Mouse (Mus musculus) stomach, postnatal 0 days (tissue): ENCODE measurements around the gene Mrpl45. TPM values are rescaled to one million over a fixed set of nuclear protein-coding genes. Genes with fewer than 3 reads are reported as not detected.
A peak's percentile ranks its signal among the peaks of the same experiment; 100 is the strongest.
"Not testable (repeated sequence)": the region's sequence is repeated elsewhere in the genome, so short reads cannot be mapped to it uniquely, and the experiment has no call there.

Experiments
- ATAC-seq: fragments of 200-750 bp; cut with Nextera tagmentation; 2 replicates; pipeline ENCODE4 v1.8.0; 2017; ENCODE audit not compliant: low FRiP score, low TSS enrichment
- DNase-seq: peaks from one replicate; pipeline ENCODE4 v3.0.0-alpha.2; 2016; ENCODE audit warnings: low spot score
- H3K27ac ChIP-seq: fragments of 300-500 bp; sonication (generic); replicated peaks from 2 replicates; pipeline ENCODE4 v1.5.1; 2014; ENCODE audit warnings: mild to moderate bottlenecking, control low read depth
- H3K27me3 ChIP-seq: fragments of 300-500 bp; sonication (generic); 2 replicates; pipeline ENCODE4 v1.6.1; 2014; ENCODE audit warnings: low read length; ENCODE audit not compliant: control insufficient read depth, insufficient read depth
- H3K36me3 ChIP-seq: fragments of 300-500 bp; sonication (generic); 2 replicates; pipeline ENCODE4 v1.6.1; 2014; ENCODE audit warnings: low read length, mixed read lengths; ENCODE audit not compliant: control insufficient read depth, insufficient read depth
- H3K4me1 ChIP-seq: fragments of 300-500 bp; sonication (generic); replicated peaks from 2 replicates; pipeline ENCODE4 v1.6.1; 2014; ENCODE audit warnings: antibody characterized with exemption; ENCODE audit not compliant: control insufficient read depth, insufficient read depth
- H3K4me2 ChIP-seq: fragments of 300-500 bp; sonication (generic); replicated peaks from 2 replicates; pipeline ENCODE4 v1.6.1; 2014; ENCODE audit warnings: low read depth, mild to moderate bottlenecking, control low read depth, moderate library complexity
- H3K4me3 ChIP-seq: fragments of 300-500 bp; sonication (generic); 2 replicates; pipeline ENCODE4 v1.5.1; 2014; ENCODE audit warnings: low read depth, low read length, control low read depth
- H3K9ac ChIP-seq: fragments of 300-500 bp; sonication (generic); 2 replicates; pipeline ENCODE4 v1.6.1; 2014; ENCODE audit warnings: mild to moderate bottlenecking, low read length, control low read depth, mixed read lengths
- H3K9me3 ChIP-seq: fragments of 300-500 bp; sonication (generic); 2 replicates; pipeline ENCODE4 v1.6.1; 2016; ENCODE audit warnings: low read length; ENCODE audit not compliant: control insufficient read depth
- CTCF ChIP-seq: IDR thresholded peaks from 2 replicates; pipeline ENCODE4 v1.5.1; 2016; ENCODE audit warnings: antibody characterized with exemption, low read depth, mild to moderate bottlenecking, moderate library complexity
- EP300 ChIP-seq: optimal IDR thresholded peaks from 2 replicates; pipeline ENCODE3; 2016; ENCODE audit warnings: antibody characterized with exemption
- WGBS: fragments of 180-500 bp; shearing (Covaris S2); extraction: QIAGEN DNeasy Blood & Tissue Kit; methylation state at CpG from one replicate; pipeline ENCODE4 v1.1.7; 2014; 5-methylcytosine and 5-hydroxymethylcytosine counted together
- polyA plus RNA-seq: library from polyadenylated mRNA; unstranded; fragments of >200 nt; fragmentation: Nextera tagmentation; extraction: Ambion mirVana; gene quantifications from 2 replicates; pipeline ENCODE4 v1.2.1, GENCODE M21; 2015

The Mrpl45 gene
- polyA plus RNA-seq, 1 experiment from 2014 or later = 28.2 TPM

- no peak for TF ChIP-seq EP300
- no peak for TF ChIP-seq CTCF
- H3K9me3 ChIP-seq = no peaks in the 10 kb centered on the region
- no peak within 1 kb of the TSS for H3K4me3 ChIP-seq
- DNase-seq (no peak), ATAC-seq (no peak)
- H3K36me3 ChIP-seq = no peaks in the 10 kb centered on the region
- H3K4me2 ChIP-seq = no peak within 1 kb of the TSS
- no peak within 1 kb of the TSS for H3K9ac ChIP-seq
- no peaks in the 10 kb centered on the region for H3K27me3 ChIP-seq
- 72% methylated on average over 3 of the region's 3 CpGs for WGBS
- H3K27ac ChIP-seq = no peak within 1 kb of the TSS
- H3K4me1 ChIP-seq = 0 out of 2 replicates have a peak, but pooled peaks cover 3% of the 10 kb centered on the region
Observed at GRCm38 (mm10) chr11:97352027-97352684, 36.6 kb downstream of the Mrpl45 start, which contains the start of gene Gpr179. Gene Gpr179, minus strand, starts transcription at chr11:97352077.

GRCm38 (mm10) chr11:97352935-97353597 is 37.5 kb downstream of the Mrpl45 start:
- DNase-seq = peak; percentile 45

GRCm38 (mm10) chr11:97354646-97355045 is 39.1 kb downstream of the Mrpl45 start:
- H3K4me3 ChIP-seq = no peak overlapping the region
- DNase-seq = no peak
- 80% methylated on average over 2 of the region's 2 CpGs for WGBS
- TF ChIP-seq CTCF (no peak), EP300 (no peak)
- no peak for ATAC-seq
- H3K27me3 ChIP-seq = no peaks in the 10 kb centered on the region
- no peaks in the 10 kb centered on the region for H3K36me3 ChIP-seq
- H3K9ac ChIP-seq = no peak overlapping the region
- H3K4me2 ChIP-seq = no peak overlapping the region
- no peak overlapping the region for H3K27ac ChIP-seq
- H3K9me3 ChIP-seq = no peaks in the 10 kb centered on the region
- H3K4me1 ChIP-seq = 0 out of 2 replicates have a peak, but pooled peaks cover 3% of the 10 kb centered on the region

More at GRCm38 (mm10) chr11:97352935-97353597, 37.5 kb downstream of the Mrpl45 start:
- Histone ChIP-seq H3K9me3 (no peaks in the 10 kb centered on the region), H3K27me3 (no peaks in the 10 kb centered on the region), H3K36me3 (no peaks in the 10 kb centered on the region), H3K4me2 (no peak overlapping the region), H3K27ac (no peak overlapping the region), H3K9ac (no peak overlapping the region), H3K4me1 (0 out of 2 replicates have a peak, but pooled peaks cover 3% of the 10 kb centered on the region), H3K4me3 (no peak overlapping the region)
- ATAC-seq = 0 out of 2 replicates have a peak, but pooled peaks have one; percentile 41
- no peak for TF ChIP-seq EP300
- no peak for TF ChIP-seq CTCF
- 51% methylated on average over 4 of the region's 4 CpGs for WGBS

- Histone ChIP-seq H3K27ac (no peak overlapping the region), H3K4me2 (no peak overlapping the region), H3K9me3 (no peaks in the 10 kb centered on the region), H3K4me1 (0 out of 2 replicates have a peak, but pooled peaks cover under 1% of the 10 kb centered on the region), H3K4me3 (no peak overlapping the region), H3K27me3 (no peaks in the 10 kb centered on the region), H3K36me3 (no peaks in the 10 kb centered on the region), H3K9ac (no peak overlapping the region)
- TF ChIP-seq EP300 (no peak), CTCF (no peak)
- WGBS = 83% methylated on average over 7 of the region's 7 CpGs
- DNase-seq = no peak
- ATAC-seq = no peak
Observed at GRCm38 (mm10) chr11:97355247-97355646, 39.7 kb downstream of the Mrpl45 start.

- not testable (repeated sequence) for ATAC-seq
- 7% methylated on average over 4 of the region's 6 CpGs for WGBS
- TF ChIP-seq CTCF = peak; percentile 78
Observed at GRCm38 (mm10) chr11:97357663-97358062, 42.1 kb downstream of the Mrpl45 start.

More at GRCm38 (mm10) chr11:97357663-97358062, 42.1 kb downstream of the Mrpl45 start:
- H3K27me3 ChIP-seq, H3K9ac ChIP-seq, H3K4me2 ChIP-seq, H3K4me3 ChIP-seq, H3K9me3 ChIP-seq, H3K36me3 ChIP-seq, H3K4me1 ChIP-seq, H3K27ac ChIP-seq: not testable (repeated sequence)
- peak; percentile 79 for DNase-seq
